Mouse (Mus musculus): ENCODE results near the gene Khdc3. TPM values are rescaled to one million over a fixed set of nuclear protein-coding genes. Genes with fewer than 3 reads are reported as not detected.

The Khdc3 gene
- polyA plus RNA-seq (2017; shearing (Covaris generic)): 0.48 TPM

DNA sequence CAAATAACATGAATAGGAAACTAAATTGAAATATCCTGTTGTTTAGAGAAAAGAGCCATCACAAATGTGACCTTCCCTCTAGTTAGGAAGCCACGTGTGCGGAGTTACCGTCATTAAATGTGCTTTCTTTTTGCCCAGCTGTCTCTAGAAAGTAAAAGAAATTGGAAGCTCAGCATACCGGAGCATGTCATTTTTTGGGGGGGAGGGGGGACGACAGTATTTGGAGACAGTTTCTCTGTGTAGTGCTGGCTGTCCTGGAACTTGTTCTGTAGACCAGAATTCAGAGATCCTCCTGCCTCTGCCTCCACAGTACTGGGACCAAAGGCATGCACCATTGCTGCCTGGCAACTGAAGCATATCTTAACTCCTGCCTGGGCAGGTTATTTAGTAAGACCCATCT is at the start of gene Khdc3:
Khdc3 (plus strand) TSS at position 301 of the 400 bp plus-strand sequence.

DNA sequence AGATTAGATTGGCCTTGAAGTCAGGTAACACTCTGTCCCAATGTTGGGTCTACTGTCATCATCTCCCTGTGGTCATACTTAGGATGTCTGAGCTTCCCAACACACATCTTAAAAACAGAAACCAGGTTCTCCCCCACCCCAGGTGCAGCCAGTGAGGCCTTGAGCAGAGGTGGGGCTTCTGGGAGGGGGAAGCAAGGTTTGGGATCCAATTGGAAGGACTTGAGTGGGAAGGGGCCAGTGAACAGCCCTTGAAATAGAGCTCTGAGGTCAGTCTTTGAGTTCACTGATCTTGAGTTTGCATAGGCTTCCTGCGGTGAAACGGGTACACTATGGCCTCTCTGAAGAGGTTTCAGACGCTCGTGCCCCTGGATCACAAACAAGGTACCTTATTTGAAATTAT is 545 bp downstream of the Khdc3 start, which contains the start of gene Gm20509:
Gm20509 (plus strand) TSS at position 290 of the 400 bp plus-strand sequence.

DNA sequence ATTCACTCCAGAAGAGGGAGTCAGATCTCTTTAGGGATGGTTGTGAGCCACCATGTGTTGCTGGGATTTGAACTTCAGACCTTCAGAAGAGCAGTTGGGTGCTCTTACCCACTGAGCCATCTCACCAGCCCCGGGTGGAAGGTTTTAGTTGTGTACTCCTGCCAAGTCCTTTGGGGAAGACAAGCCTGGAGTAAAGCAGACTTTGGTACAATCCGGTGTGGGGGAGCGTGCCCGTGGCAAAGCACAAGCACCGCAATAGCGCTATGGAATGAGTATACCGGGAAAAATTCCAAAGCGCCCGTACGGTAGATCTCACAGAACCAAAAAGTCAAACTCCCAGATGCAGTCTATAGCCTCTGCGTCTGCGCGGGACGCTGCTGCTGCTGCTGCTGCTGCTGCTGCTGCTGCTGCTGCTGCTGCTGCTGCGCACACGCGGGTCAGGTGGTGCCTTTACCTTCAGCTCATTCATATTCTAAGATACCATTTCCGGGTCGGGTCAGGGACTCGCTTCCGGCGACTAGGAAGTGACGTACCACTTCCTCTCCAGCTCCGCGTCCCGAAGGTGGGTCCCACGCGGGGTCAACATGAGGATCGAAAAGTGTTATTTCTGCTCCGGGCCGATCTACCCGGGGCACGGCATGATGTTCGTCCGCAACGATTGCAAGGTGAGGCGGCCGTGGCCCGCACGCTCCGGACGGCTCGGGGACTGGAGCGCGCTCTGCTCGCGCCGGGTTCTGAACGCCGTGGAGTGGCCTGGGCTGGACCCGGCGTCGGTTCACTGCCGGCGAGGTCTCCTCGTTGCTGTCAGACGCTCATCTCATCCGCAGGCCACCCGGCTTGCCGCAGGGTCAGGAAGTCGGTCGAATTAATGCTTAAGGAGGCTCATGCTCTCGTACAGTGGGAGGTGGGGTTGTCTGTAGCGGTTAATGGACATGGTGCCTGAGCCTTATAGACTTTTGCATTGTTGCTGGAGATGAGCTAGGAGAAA is 11.6 kb downstream of the Khdc3 start, which contains the start of gene Rsl24d1:
Rsl24d1 (plus strand) TSS at position 508 of the 988 bp plus-strand sequence.

Other genes with a start within 250 kb of the Khdc3 start
- not detected for gene Pygo1, start 176.2 kb upstream of the Khdc3 start, polyA plus RNA-seq (2017; shearing (Covaris generic))
- gene Dyx1c1, start 143.1 kb upstream of the Khdc3 start, polyA plus RNA-seq (2017; shearing (Covaris generic)): 3.9 TPM
- not detected for gene Gm44503, start 143.0 kb upstream of the Khdc3 start, polyA plus RNA-seq (2017; shearing (Covaris generic))
- gene Ccpg1os, start 116.5 kb upstream of the Khdc3 start, polyA plus RNA-seq (2017; shearing (Covaris generic)): 7.0 TPM
- gene Ccpg1, start 116.4 kb upstream of the Khdc3 start, polyA plus RNA-seq (2017; shearing (Covaris generic)): 92.9 TPM
- gene Pigb, start 61.5 kb upstream of the Khdc3 start, polyA plus RNA-seq (2017; shearing (Covaris generic)): 28.3 TPM
- gene Rab27a, start 57.0 kb upstream of the Khdc3 start, polyA plus RNA-seq (2017; shearing (Covaris generic)): 47.5 TPM
- not detected for gene Gm20509, start 634 bp downstream of the Khdc3 start, polyA plus RNA-seq (2017; shearing (Covaris generic))
- 69.4 TPM for gene Rsl24d1, start 11.6 kb downstream of the Khdc3 start, polyA plus RNA-seq (2017; shearing (Covaris generic))